Mouse (Mus musculus) heart, postnatal 14 days (tissue): ENCODE measurements around the gene Fam166b. TPM values are rescaled to one million over a fixed set of nuclear protein-coding genes. Genes with fewer than 3 reads are reported as not detected.

Experiments used
- DNase-seq, 2 experiments: peaks; one replicate each; pipeline ENCODE4 v3.0.0; 2021 to 2022
- intact Hi-C: fragments of 180-260 bp; cut with DNase I; formaldehyde crosslinking; loops from one replicate; pipeline ENCODE4 v1.15.1; 2025
- total RNA-seq, 2 experiments: library from RNA; stranded (reverse); gene quantifications; 2 replicates each; pipeline ENCODE4 v1.2.3; 2021

The Fam166b gene
- total RNA-seq, 2 experiments from 2014 or later, result 0.38 TPM; not detected in 1

DNA sequence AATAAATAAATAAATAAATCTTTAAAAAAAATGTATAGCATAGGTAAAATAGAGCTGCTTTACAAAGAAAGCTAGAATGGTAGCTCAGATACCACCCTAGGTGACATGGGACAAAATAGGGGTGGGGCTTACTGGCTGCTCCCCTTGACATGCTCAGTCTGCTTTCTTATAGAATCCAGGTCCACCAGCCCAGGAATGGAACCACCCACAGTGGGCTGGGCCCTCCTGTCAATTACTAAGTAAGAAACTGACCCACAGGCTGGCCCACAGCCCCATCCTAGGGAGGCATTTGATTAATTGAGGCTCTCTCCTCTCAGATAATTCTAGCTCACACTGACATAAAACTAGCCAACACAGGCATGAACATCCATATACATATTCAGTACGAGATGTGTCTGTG lies 3.9 kb upstream of the Fam166b start:
- intact Hi-C loops, result no loop called here
- DNase-seq, result no peak

DNA sequence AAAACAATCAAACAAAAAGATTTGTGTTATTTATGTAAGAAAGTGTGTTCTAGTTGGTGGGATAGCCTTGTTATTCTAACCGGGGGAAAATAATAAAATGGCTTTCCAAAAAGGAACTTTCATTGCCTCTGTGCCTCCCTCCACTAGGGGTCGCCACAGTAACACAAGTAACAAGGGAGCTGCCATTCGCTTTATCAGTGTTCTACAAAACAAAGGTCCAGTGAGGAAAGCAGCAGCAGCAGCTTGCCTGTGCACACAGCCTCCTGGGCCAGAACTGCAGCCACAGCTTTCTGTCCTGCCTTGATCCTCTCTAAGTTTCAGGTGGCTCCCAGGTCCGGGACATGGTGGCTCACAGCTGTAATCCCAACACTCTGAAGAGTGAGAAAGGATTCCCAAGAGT lies 2.8 kb upstream of the Fam166b start:
- intact Hi-C loops, result loop anchor here (2.0 kb wide), 1 partner anchor 281 kb away; no protein-coding TSS in a partner anchor
- peak; percentile 86 to 92 for DNase-seq

DNA sequence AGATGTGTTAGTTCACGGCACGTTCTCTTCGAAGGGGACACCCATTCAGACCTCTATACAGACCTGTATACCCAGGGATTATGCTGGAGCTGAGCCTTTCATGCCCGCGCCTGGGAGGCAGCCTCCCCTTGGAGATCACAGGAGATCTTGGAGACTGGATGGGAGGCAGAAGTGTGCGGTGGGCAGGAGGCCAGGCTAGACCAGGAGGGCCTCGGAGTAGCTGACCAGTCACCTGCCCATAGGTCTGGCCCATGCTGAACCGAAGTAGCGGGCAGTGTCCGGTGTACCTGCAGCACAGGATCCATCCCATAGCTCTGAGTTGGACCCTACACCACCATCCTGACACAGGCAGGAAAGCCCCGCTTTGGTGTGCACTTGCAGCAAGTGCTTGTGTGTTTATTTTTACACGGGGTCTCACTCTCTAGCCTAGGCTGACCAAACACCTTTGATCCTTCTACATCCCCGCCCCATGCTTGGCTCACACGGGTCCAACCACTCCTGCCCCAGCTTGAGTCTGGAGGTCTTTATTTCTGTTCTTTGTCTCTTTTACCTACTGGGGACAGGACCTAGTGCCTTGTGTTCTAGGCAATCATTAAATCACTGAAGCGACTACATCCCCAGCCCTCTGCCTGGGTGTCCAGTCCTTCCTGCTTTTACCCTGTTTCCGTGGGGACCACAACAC lies 613 bp downstream of the Fam166b start:
- DNase-seq, result no peak
- intact Hi-C loops, result no loop called here

DNA sequence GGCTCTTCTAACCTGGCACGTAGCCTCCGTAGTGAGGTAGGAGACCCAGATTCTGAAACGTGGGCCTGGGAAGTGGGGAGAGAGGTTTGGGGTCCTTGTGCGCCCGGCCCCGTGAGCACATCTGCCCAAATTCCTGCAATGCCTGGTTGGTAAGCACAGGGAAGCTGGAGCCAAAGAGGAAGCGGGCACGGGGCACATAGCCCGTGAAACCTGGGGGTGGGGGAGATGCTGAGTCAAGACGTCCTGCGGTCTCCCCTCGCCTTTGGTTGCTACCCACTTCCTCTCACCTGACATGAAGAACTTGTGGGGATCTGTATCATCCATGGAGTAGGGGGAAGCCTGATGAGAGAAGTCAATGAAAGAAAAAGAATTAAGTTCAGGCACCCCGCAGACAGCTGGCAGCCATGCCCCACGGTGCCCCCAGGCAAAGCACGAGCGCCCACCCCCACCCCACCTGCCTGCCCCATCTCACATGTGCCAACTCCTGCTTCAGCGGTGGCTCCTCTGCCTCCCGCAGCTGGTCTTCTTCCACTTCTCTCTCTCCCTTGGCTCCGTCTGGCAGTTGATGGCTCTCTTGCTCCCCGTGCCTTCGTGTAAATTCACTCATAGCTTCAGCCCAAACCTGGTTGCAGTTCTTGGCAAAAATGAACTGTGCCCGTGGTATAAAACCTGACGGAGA lies 1.3 kb downstream of the Fam166b start:
- DNase-seq, result no peak
- intact Hi-C loops, result no loop called here

DNA sequence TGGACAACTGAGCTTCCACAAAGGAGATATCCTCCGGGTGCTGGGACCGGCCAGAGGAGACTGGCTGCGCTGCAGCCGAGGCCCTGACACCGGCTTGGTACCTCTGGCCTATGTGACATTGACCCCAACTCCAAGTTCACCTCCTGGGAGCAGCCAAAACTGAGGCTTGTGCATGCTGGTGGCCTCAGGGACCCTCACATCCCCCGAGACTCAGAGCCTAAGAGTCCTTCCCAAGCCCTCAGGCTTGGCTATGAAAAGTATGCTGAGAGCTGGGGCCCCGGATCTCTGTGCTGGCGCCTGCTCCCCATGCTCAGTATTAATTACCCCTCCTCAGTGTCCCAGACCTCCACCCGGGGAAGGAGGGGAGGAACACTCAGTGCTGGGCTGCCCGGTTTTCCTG lies 2.4 kb downstream of the Fam166b start:
- intact Hi-C loops, result no loop called here

DNA sequence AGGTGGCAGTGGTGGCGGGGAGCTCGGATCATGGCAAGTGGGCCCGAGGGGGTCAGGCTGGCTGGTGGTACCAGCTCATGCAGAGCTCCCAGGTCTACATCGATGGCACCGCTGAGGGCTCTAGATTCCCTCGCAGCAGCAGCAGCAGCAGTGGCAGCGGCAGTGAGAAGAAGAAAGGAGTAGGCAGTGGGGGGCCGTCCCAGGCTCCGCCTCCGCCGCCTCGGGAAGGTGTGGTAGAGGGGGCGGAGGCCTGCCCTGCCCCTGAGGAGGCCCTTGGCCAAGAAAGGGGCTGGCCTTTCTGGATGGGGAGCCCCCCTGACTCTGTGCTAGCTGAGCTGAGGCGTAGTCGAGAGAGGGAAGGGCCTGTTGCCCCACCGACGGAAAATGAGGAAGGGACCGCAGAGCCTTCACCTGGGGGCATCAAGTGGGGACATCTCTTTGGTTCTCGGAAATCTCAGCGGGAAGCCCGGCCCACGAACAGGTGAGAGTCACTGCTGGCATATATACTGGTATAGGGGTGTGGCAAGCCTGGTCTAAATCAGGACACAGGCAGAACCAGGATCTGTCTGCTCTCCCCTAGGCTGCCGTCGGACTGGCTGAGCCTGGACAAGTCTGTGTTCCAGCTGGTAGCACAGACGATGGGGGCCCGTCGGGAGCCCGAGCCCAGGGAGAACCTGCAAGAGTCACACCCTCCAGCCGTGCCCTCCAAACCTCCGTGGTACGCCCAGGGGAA lies 3.1 kb downstream of the Fam166b start:
- intact Hi-C loops, result no loop called here
- DNase-seq, result no peak

More for the DNA sequence above, 2.4 kb downstream of the Fam166b start:
- no peak for DNase-seq

DNA sequence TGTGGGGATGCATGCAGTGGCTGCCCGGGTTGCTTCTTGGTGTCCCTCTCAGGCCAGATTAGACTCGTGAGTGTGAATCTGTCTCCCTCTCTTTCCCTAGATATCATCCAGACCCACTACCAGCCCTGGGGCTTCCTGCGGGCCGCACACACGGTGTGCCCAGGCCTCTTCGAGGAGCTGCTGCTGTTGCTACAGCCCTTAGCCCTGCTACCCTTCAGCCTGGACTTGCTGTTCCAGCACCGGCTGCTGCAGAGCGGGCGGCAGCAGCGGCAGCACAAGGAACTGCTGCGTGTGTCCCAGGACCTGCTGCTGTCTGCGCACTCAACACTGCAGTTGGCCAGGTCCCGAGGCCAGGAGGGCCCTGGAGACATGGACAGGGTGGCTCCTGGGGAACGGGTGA lies 3.7 kb downstream of the Fam166b start:
- intact Hi-C loops, result no loop called here
- DNase-seq, result no peak

DNA sequence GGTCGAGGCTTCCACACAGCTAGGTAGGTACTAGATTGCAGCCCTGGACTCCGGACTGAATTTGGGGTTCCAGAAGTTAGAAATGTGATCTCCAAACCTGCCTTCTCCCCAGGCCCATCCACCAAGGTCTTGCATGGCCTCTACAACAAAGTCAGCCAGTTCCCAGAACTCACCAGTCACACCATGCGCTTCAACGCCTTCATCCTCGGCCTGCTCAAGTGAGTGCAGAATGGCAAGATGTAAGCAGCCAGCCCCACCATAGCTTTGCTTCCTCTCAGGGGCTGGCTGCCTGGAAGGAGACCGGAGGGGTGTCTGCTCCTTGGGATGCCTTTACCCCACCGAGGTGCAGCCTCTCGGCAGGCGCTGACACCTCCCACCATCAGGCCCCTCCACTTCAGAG lies 4.9 kb downstream of the Fam166b start:
- intact Hi-C loops, result loop anchor here (5.0 kb wide), 1 partner anchor 377 kb away; the partner anchor contains the start of gene Fam214b
- no peak for DNase-seq

DNA sequence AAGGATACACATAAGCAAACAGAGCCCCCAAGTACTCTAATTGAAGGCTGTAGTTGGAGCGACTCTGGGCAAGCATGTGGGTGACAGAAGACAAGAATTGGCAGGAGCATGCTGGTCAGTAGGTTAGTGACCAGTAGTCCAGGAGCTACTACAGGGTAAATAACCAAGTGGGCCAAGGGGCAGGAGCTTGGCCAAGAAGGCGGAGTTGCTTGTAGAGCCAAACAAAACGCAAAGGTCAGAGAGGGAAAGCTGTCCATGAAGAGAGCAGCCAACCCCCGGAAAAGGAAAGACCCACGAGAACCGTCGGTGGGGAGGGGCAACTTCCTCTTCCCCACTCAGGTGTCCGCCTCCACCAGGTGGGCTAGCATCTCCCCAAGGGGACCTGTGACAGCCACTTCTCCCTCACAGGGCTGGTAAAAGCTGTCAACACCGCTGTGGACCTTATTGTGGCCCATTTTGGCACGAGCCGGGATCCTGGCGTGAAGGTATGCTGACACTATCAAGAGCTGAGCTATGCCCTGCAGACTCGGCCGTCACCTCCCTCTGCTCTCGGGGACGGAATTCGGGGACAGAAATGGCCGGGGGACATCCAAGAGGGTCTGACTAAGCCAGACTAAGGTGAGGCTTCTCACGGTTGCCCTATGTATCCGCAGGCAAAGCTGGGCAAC lies 5.5 kb downstream of the Fam166b start:
- no peak for DNase-seq
- intact Hi-C loops, result loop anchor here (5.0 kb wide), 1 partner anchor 376 kb away; the partner anchor contains the start of gene Fam214b

DNA sequence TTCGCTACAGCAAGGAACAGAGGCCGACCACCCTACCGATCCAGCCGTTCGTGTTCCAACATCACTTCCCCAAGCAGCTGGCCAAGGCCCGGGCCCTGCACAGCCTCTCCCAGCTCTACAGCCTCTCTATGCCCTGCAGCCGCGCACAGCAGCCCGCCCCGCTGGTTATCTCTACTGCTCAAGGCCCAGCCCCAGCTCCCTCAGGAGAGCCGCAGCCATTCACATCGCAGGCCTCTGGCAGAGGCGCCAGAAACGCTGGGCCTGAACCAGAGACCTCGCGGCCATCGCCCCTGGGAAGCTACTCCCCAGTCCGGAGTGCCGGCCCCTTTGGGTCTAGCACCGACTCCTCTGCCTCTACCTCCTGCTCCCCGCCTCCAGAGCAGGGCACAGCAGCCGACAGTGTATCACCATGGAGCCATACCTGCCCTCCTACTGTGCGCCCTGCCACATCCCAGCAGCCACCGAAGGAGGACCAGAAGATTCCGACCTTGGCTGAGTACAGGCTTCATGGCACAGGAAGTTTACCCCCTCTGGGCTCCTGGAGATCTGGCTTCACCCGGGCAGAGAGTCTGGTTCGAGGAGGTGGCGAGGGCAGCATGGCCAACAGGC lies 7.2 kb downstream of the Fam166b start:
- no peak for DNase-seq

DNA sequence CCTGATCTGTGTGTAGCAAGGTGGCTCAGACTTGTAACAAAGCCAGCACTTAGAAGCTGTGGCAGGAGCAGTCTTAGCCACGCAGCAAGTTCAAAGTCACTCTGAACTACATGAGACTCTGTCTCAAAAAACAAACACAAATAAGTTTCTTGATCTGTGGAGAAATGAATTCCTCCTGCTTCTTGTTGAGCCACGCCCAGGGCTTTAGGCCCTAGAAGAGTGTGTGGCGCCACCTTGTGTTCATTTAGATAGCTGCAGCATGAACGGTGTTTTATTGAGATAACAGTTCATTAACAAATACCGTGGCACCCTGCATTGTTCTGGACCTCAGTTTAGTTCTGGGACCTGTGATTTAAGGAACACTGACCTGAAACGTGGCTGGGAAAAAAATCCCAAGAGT lies 8.6 kb downstream of the Fam166b start:
- peak; percentile 81 to 88 for DNase-seq
- intact Hi-C loops, result loop anchor here (1.0 to 5.0 kb wide), 3 partner anchors 69 to 373 kb away; partner anchors contain the start of genes Atp8b5 and Fam214b

More for the DNA sequence above, 7.2 kb downstream of the Fam166b start:
- intact Hi-C loops, result loop anchor here (5.0 kb wide), 1 partner anchor 374 kb away; the partner anchor contains the start of gene Fam214b

DNA sequence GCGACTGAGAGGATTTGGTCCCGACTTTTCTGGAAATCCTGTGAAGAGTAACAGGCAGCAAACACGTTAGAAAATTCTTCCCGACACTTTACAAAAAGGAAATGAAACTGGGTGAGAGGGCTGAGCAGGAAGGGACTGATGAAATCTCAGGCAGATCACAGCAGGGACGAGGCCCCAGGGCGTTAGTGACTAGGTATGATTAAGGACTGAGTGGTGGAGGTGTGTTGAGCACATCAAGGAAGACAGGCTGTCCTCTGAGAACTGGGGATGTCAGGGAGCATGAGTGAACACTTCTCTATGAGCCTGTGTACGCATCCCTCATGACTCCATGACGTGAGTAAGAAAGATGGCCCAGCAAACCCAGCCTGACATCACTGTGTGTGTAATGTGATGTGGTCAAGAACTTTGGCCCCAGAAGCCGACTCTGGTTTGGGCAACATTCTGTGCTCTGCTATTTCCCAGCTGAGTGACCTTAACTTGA lies 9.1 kb downstream of the Fam166b start:
- no peak for DNase-seq
- intact Hi-C loops, result loop anchor here (1.0 to 5.0 kb wide), 4 partner anchors 38 to 373 kb away; partner anchors contain the start of genes Atp8b5 and Fam214b

DNA sequence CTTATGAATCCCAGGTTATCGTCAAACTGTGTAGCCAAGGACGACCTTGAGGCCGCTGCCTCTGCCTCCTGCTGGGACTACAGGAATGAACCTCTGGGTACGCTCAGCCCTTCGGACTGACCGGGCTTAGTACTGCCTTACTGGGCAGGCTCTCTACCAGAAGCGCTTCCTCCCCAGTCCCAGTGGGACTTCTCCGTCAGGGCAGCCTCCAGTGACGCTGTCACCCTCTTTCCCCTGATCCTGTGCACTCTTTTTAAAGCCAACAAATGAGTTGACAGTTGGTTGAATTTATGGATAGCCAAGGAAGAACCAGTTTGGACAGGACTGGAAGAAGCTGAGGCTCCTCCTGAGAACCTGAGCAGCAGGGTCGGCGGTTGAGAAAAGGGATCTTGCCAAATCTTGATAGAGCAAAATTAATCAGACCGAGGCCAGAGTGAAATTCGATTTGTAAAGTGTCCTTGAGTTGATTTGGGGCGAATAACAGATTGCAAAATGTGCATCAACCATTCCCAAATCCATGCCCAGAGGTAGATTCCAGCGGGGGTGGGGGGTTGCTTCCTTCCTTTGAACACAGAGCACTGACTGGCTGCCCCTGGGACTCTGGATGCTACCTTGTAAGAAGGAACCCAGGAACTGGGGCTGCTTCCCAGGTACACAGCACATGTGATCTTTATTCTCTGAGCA lies 9.8 kb downstream of the Fam166b start:
- peak in 1 of 2 experiments; percentile 57 for DNase-seq

DNA sequence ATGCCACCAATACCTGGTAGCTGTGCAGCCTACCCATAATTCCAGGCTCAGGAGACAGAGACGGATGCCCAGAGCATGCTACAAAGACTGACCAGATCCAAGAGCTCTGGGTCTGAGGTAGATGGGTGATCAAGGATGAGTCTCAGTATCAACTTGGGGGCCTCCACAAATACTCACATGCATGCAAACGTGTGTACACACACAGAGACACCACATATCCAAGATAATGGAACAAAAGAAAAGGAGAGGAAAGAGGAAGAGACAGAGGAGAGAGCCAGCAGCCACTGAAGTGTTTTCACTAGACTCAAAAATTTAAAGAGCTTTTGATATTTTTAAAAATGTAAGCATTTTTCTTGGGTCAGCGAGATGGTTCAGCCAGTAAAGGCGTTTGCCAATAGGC lies 10.5 kb downstream of the Fam166b start:
- intact Hi-C loops, result no loop called here

More for the DNA sequence above, 9.8 kb downstream of the Fam166b start:
- intact Hi-C loops, result loop anchor here (1.0 kb wide), 1 partner anchor 37 kb away; no protein-coding TSS in a partner anchor

DNA sequence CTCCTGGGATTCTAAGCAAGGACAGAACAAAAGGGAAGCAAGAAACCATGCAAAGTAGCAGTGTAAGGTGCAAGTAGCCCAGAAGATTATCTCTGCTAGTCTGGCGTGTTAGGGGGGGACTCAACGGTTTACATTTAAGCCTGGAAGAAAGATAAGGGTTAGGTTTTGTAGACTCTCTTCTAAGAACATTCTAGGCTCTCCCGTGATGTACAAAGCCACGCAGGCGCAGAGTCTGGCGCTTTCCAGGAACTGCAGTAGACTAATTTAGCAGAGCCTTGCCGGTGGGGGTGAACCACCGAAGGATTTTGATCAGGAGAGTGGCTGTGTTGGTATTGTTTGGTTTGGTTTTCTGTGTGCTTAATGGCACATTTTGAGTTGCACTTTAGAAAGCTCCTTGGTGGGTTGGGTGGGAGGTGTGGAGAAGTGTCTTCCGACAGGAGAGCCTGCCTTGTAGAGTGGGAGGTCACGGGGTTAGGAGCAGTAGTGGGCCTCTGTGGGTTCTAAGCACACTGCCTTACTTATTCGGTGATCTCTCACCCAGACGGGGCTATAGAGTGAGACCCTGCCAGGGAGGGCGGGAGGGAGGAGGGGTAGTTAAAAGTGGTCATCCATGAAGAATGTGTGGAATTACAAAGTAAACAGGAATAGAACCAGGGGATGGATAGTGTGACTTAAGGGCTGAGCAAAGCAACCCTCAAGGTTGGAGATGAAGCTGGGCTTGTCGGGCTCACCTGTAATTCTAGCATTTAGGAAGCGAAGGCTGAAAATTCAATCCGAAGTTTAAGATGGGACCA lies 11.5 kb downstream of the Fam166b start:
- intact Hi-C loops, result no loop called here
- DNase-seq, result no peak

More for the DNA sequence above, 10.5 kb downstream of the Fam166b start:
- no peak for DNase-seq

DNA sequence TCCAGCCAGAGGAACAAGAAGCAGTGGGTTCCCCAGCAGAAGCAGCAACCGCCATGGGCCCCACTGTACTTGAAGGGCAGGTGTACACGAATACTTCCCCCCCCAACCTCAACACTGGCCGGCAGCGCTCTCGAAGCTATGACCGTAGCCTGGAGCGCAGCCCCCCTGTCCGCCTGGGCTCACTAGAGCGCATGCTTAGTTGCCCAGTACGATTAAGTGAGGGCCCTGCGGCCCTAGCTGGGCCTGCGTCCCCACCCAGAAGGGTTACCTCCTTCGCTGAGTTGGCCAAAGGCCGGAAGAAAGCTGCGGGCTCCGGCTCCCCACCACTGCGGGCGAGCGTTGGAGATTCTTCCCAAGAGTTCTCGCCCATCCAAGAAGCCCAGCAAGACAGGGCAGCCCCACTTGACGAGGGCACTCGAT lies 12.9 kb downstream of the Fam166b start:
- intact Hi-C loops, result no loop called here
- no peak for DNase-seq

DNA sequence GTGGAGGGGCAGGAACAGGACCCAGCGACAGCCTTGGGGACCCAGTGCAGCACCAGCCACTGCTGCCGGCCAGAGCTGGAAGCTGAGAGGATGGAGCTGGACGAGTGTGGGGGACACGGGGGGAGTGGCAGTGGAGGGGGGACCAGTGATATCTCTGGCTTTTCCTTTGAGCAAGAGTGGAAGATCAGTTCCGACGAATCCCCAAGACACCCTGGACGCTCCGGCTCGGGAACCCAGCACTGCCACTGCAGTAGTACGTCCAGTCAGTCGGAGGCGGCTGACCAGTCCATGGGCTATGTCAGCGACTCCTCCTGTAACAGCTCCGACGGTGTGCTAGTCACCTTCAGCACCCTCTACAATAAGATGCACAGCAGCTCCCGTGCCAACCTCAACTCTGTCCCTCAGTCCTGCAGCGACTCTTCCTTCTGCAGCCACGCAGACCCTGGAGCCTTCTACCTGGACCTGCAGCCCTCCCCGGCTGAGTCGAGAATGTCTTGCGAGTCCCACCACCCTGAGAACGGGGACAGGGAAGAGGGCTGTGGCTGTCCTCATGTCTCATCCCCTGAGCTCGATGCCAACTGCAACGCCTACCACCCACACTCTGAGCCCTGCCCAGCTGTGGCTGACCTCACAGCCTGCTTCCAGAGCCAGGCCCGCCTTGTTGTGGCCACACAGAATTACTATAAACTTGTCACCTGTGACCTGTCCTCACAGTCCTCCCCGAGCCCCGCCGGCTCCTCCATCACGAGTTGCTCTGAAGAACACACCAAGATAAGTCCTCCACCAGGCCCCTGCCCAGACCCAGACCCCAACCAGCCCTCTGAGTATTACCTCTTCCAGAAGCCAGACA lies 13.5 kb downstream of the Fam166b start:
- DNase-seq, result no peak

More for the DNA sequence above, 13.5 kb downstream of the Fam166b start:
- intact Hi-C loops, result no loop called here
